Mouse (Mus musculus): ENCODE measurements around the gene Asb10.

GRCm38 (mm10) chr5:24525360-24526189 is 15.2 kb downstream of the Asb10 start:
- TF ChIP-seq CTCF (IDR thresholded peaks at IDR 0.05; ENCODE audit: low read depth) (no peak), EP300 (IDR thresholded peaks at IDR 0.05; ENCODE audit: low read depth) (no peak)

All from heart, postnatal 0 days (tissue).